Mouse (Mus musculus) effector memory CD4-positive, alpha-beta T cell, adult 7 months (primary cell): ENCODE results near the gene Bet1. TPM values are rescaled to one million over a fixed set of nuclear protein-coding genes. Genes with fewer than 3 reads are reported as not detected.

Source experiments
- polyA plus RNA-seq: library from polyadenylated mRNA; unstranded; fragments of 100-300 nt; shearing (Covaris generic); gene quantifications from one replicate; pipeline ENCODE4 v1.2.1, GENCODE M21; 2017

Gene Bet1
- 17.9 TPM for polyA plus RNA-seq

GRCm38 (mm10) chr6:4086663-4087454 lies at the start of gene Bet1:
TSS of gene Bet1 (minus strand) at chr6:4086972.

Other genes with a start within 250 kb of the Bet1 start
- 0.59 TPM for gene Tfpi2, start 98.1 kb downstream of the Bet1 start, polyA plus RNA-seq
- 0.50 TPM for gene Gngt1, start 93.2 kb downstream of the Bet1 start, polyA plus RNA-seq
- not detected for gene Gng11, start 83.1 kb downstream of the Bet1 start, polyA plus RNA-seq